Mouse (Mus musculus) hindbrain, embryonic 16.5 days (tissue): Measurements from ENCODE around the gene Tec. TPM values are rescaled to one million over a fixed set of nuclear protein-coding genes. Genes with fewer than 3 reads are reported as not detected.
A peak's percentile ranks its signal among the peaks of the same experiment; 100 is the strongest.
"Not testable (repeated sequence)": the region's sequence is repeated elsewhere in the genome, so short reads cannot be mapped to it uniquely, and the experiment has no call there.

ENCODE experiments used
- ATAC-seq: fragments of 200-750 bp; cut with Nextera tagmentation; 2 replicates; pipeline ENCODE4 v1.8.0; 2017; ENCODE audit warnings: moderate TSS enrichment, moderate library complexity
- H3K27ac ChIP-seq: fragments of 300-500 bp; sonication (generic); 2 replicates; pipeline ENCODE4 v1.5.1; 2014; ENCODE audit warnings: low read depth, mild to moderate bottlenecking, control low read depth, low read length, moderate library complexity
- H3K27me3 ChIP-seq: fragments of 300-500 bp; sonication (generic); replicated peaks from 2 replicates; pipeline ENCODE4 v1.6.1; 2014; ENCODE audit warnings: low read length; ENCODE audit not compliant: control insufficient read depth, insufficient read depth
- H3K36me3 ChIP-seq: fragments of 300-500 bp; sonication (generic); 2 replicates; pipeline ENCODE4 v1.6.1; 2014; ENCODE audit warnings: mild to moderate bottlenecking, low read length, moderate library complexity, mixed read lengths; ENCODE audit not compliant: control insufficient read depth, insufficient read depth
- H3K4me1 ChIP-seq: fragments of 300-500 bp; sonication (generic); 2 replicates; pipeline ENCODE4 v1.6.1; 2014; ENCODE audit warnings: low read depth, low read length; ENCODE audit not compliant: control insufficient read depth, insufficient read depth
- H3K4me2 ChIP-seq: fragments of 300-500 bp; sonication (generic); 2 replicates; pipeline ENCODE4 v1.6.1; 2014; ENCODE audit warnings: mild to moderate bottlenecking, low read length, control low read depth, moderate library complexity
- H3K4me3 ChIP-seq: fragments of 300-500 bp; sonication (generic); 2 replicates; pipeline ENCODE4 v1.5.1; 2014; ENCODE audit warnings: mild to moderate bottlenecking, low read length, control low read depth, moderate library complexity
- H3K9ac ChIP-seq: fragments of 300-500 bp; sonication (generic); 2 replicates; pipeline ENCODE4 v1.6.1; 2014; ENCODE audit warnings: low read depth, mild to moderate bottlenecking, control low read depth, low read length, moderate library complexity
- H3K9me3 ChIP-seq: fragments of 300-500 bp; sonication (generic); 2 replicates; pipeline ENCODE4 v1.6.1; 2014; ENCODE audit warnings: mild to moderate bottlenecking, low read length, moderate library complexity; ENCODE audit not compliant: control insufficient read depth
- WGBS: fragments of 180-500 bp; shearing (Covaris S2); extraction: QIAGEN DNeasy Blood & Tissue Kit; methylation state at CpG from one replicate; pipeline ENCODE4 v1.1.7; 2014; 5-methylcytosine and 5-hydroxymethylcytosine counted together
- polyA plus RNA-seq: library from polyadenylated mRNA; unstranded; fragments of >200 nt; fragmentation: Nextera tagmentation; extraction: Ambion mirVana; gene quantifications from 2 replicates; pipeline ENCODE4 v1.2.1, GENCODE M21; 2015

Tec gene
- polyA plus RNA-seq, 1 experiment from 2014 or later: 8.4 TPM

- WGBS: 72% methylated on average over 3 of the region's 3 CpGs
- ATAC-seq: no peak
- H3K27ac ChIP-seq: no peak overlapping the region
Observed at GRCm38 (mm10) chr5:72820651-72821050, 47.6 kb downstream of the Tec start.

GRCm38 (mm10) chr5:72820036-72820640 lies 48.1 kb downstream of the Tec start:
- Histone ChIP-seq H3K9ac (no peak overlapping the region), H3K36me3 (no peaks in the 10 kb centered on the region), H3K27ac (no peak overlapping the region), H3K4me3 (no peak overlapping the region), H3K4me1 (peaks cover 3% of the 10 kb centered on the region; the same call in 1 of the 2 replicates), H3K27me3 (no peaks in the 10 kb centered on the region), H3K9me3 (no peaks in the 10 kb centered on the region), H3K4me2 (no peak overlapping the region)
- 87% methylated on average over 8 of the region's 8 CpGs for WGBS
- no peak for ATAC-seq

More at GRCm38 (mm10) chr5:72820651-72821050, 47.6 kb downstream of the Tec start:
- Histone ChIP-seq H3K9ac (no peak overlapping the region), H3K4me2 (no peak overlapping the region), H3K4me1 (peaks cover 3% of the 10 kb centered on the region; the same call in 1 of the 2 replicates), H3K4me3 (no peak overlapping the region), H3K27me3 (no peaks in the 10 kb centered on the region), H3K36me3 (no peaks in the 10 kb centered on the region), H3K9me3 (no peaks in the 10 kb centered on the region)

- no peak overlapping the region for H3K27ac ChIP-seq
- no peaks in the 10 kb centered on the region for H3K36me3 ChIP-seq
- ATAC-seq: no peak
- WGBS: 86% methylated on average over 5 of the region's 5 CpGs
- no peak overlapping the region for H3K4me2 ChIP-seq
- no peak overlapping the region for H3K9ac ChIP-seq
- H3K4me1 ChIP-seq: peaks cover 3% of the 10 kb centered on the region; the same call in 1 of the 2 replicates
- H3K4me3 ChIP-seq: no peak overlapping the region
- H3K27me3 ChIP-seq: no peaks in the 10 kb centered on the region
- no peaks in the 10 kb centered on the region for H3K9me3 ChIP-seq
Observed at GRCm38 (mm10) chr5:72818513-72819180, 49.6 kb downstream of the Tec start.

GRCm38 (mm10) chr5:72817523-72818091 lies 50.7 kb downstream of the Tec start:
- Histone ChIP-seq H3K9me3 (no peaks in the 10 kb centered on the region), H3K4me2 (peak overlapping the region; percentile 6), H3K4me1 (peaks cover 3% of the 10 kb centered on the region; the same call in 1 of the 2 replicates), H3K4me3 (no peak overlapping the region), H3K36me3 (no peaks in the 10 kb centered on the region), H3K27ac (peak overlapping the region; percentile 9; the same call in 1 of the 2 replicates), H3K9ac (no peak overlapping the region), H3K27me3 (no peaks in the 10 kb centered on the region)
- ATAC-seq: peak; percentile 88
- 24% methylated on average over 10 of the region's 10 CpGs for WGBS

GRCm38 (mm10) chr5:72816960-72817359 lies 51.3 kb downstream of the Tec start:
- H3K9ac ChIP-seq, H3K27me3 ChIP-seq, H3K36me3 ChIP-seq, H3K9me3 ChIP-seq, H3K4me1 ChIP-seq, H3K4me3 ChIP-seq, H3K27ac ChIP-seq: not testable (repeated sequence)
- 52% methylated on average over 5 of the region's 7 CpGs for WGBS
- ATAC-seq: peak; percentile 32; the same call in 1 of the 2 replicates
- H3K4me2 ChIP-seq: peak overlapping the region; percentile 22; the same call in 1 of the 2 replicates

- peak overlapping the region; percentile 22; the same call in 1 of the 2 replicates for H3K4me2 ChIP-seq
- no peaks in the 10 kb centered on the region for H3K27me3 ChIP-seq
- WGBS: 23% methylated on average over 2 of the region's 2 CpGs
- H3K36me3 ChIP-seq: no peaks in the 10 kb centered on the region
- no peak overlapping the region for H3K27ac ChIP-seq
- no peak overlapping the region for H3K9ac ChIP-seq
- peak; percentile 55 for ATAC-seq
- H3K4me1 ChIP-seq: peaks cover 3% of the 10 kb centered on the region; the same call in 1 of the 2 replicates
- no peak overlapping the region for H3K4me3 ChIP-seq
- H3K9me3 ChIP-seq: no peaks in the 10 kb centered on the region
Observed at GRCm38 (mm10) chr5:72816491-72816890, 51.8 kb downstream of the Tec start.

GRCm38 (mm10) chr5:72816046-72816445 lies 52.2 kb downstream of the Tec start:
- Histone ChIP-seq H3K27ac (no peak overlapping the region), H3K4me1 (peaks cover 3% of the 10 kb centered on the region; the same call in 1 of the 2 replicates), H3K27me3 (no peaks in the 10 kb centered on the region), H3K9ac (no peak overlapping the region), H3K4me2 (no peak overlapping the region), H3K4me3 (no peak overlapping the region), H3K9me3 (no peaks in the 10 kb centered on the region), H3K36me3 (no peaks in the 10 kb centered on the region)
- 82% methylated on average over 1 of the region's 1 CpGs for WGBS
- ATAC-seq: no peak

- no peaks in the 10 kb centered on the region for H3K27me3 ChIP-seq
- no peaks in the 10 kb centered on the region for H3K36me3 ChIP-seq
- no peaks in the 10 kb centered on the region for H3K9me3 ChIP-seq
- ATAC-seq: no peak
- no peak overlapping the region for H3K4me2 ChIP-seq
- no peak overlapping the region for H3K9ac ChIP-seq
- whole genome bisulfite sequencing: 90% methylated on average over 6 of the region's 6 CpGs
- H3K4me3 ChIP-seq: no peak overlapping the region
- no peak overlapping the region for H3K27ac ChIP-seq
- H3K4me1 ChIP-seq: peaks cover 3% of the 10 kb centered on the region; the same call in 1 of the 2 replicates
Observed at GRCm38 (mm10) chr5:72815361-72815760, 52.9 kb downstream of the Tec start.

- WGBS: 78% methylated on average over 5 of the region's 5 CpGs
Observed at GRCm38 (mm10) chr5:72814072-72814471, 54.2 kb downstream of the Tec start.

More at GRCm38 (mm10) chr5:72814072-72814471, 54.2 kb downstream of the Tec start:
- peaks cover 6% of the 10 kb centered on the region for H3K4me1 ChIP-seq
- H3K27ac ChIP-seq: no peak overlapping the region
- H3K9ac ChIP-seq: no peak overlapping the region
- no peak overlapping the region for H3K4me2 ChIP-seq
- ATAC-seq: no peak
- H3K36me3 ChIP-seq: no peaks in the 10 kb centered on the region
- H3K27me3 ChIP-seq: no peaks in the 10 kb centered on the region
- H3K9me3 ChIP-seq: 0 out of 2 replicates have a peak, but pooled peaks cover 3% of the 10 kb centered on the region
- no peak overlapping the region for H3K4me3 ChIP-seq
